Comparison of ENCODE assay signal across 8 mouse cellular contexts in the genomic region with DNA sequence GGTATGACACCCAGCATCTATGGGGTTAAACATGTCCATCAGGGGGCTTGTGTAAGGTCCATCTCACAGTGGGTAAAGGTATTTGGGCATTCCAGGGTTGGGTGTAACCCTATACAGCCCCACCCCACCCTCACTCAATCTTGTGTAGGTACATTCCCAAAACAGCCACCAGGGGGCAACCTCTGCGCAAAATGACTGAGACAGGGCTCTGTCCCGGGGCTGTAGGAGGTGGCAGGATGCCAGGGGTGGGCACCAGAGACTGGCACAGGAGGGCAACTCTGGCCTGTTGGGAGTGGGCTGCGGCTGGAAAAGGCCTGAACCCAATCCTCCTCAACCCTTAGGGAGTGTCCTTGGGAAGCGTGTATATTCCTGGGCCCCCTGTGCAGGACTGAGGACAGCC. TPM values are rescaled to one million over a fixed set of nuclear protein-coding genes. Genes with fewer than 3 reads are reported as not detected.
DNase-seq lines count a peak whose midpoint lies in the region; ATAC-seq and TF ChIP-seq lines count a peak whose summit lies in the region.

No protein-coding gene starts in this region.

- no peak overlapping the region for H3K4me2 ChIP-seq in heart, embryonic 11.5 days

- TF ChIP-seq CTCF in spleen, adult 2 months (IDR thresholded peaks at IDR 0.05; ENCODE audit: extremely low read depth, insufficient read depth, insufficient read length, insufficient replicate concordance): peak; percentile 82; the same call in 1 of the 2 replicates

- peaks cover 29% of the 10 kb centered on the region for H3K4me1 ChIP-seq in heart, embryonic 11.5 days (ENCODE audit: control insufficient read depth, insufficient read depth, low read length)
- H3K4me1 ChIP-seq in spleen, adult 2 months (ENCODE audit: control insufficient read depth, insufficient read depth, insufficient read length): peaks cover 11% of the 10 kb centered on the region

- 9% methylated on average over 4 of the region's 4 CpGs for WGBS in heart, embryonic 11.5 days (ENCODE audit: insufficient replicate concordance)
- 18% methylated on average over 4 of the region's 4 CpGs for WGBS in spleen, adult 2 months

- H3K27ac ChIP-seq in heart, embryonic 11.5 days (ENCODE audit: low read depth, low read length): no peak overlapping the region
- H3K27ac ChIP-seq in spleen, adult 2 months (ENCODE audit: insufficient read depth, low read length): no peak overlapping the region

- no peak overlapping the region for H3K4me3 ChIP-seq in heart, embryonic 11.5 days (ENCODE audit: low read depth, low read length)
- no peak overlapping the region for H3K4me3 ChIP-seq in spleen, adult 2 months (ENCODE audit: extremely low read depth, insufficient read depth, insufficient read length)

- no peak for TF ChIP-seq POLR2A in spleen, adult 2 months (IDR thresholded peaks at IDR 0.05; ENCODE audit: low read depth, low read length)

- H3K9me3 ChIP-seq in heart, embryonic 11.5 days (replicated peaks; ENCODE audit: control insufficient read depth, low read length): no peaks in the 10 kb centered on the region

- peak; percentile 63 to 85 for DNase-seq in heart, adult 18-20 months
- DNase-seq in ZHBTc4 (ENCODE audit: low read depth, low spot score): peak; percentile 87
- DNase-seq in layer of hippocampus, postnatal 10 days (ENCODE audit: low spot score in 2 of 2): peak; percentile 77 to 81
- peak; percentile 45 to 68 for DNase-seq in spleen, adult 2 months (ENCODE audit: low read depth in 1 of 2, low spot score in 2 of 2)

- no peak overlapping the region for H3K9ac ChIP-seq in heart, embryonic 11.5 days (ENCODE audit: low read depth, low read length)

- ATAC-seq in heart, embryonic 11.5 days (replicated peaks; ENCODE audit: insufficient number of reproducible peaks, low FRiP score, low TSS enrichment): no peak
- ATAC-seq in common myeloid progenitor, adult 5-6 weeks (replicated peaks; ENCODE audit: low read depth, poor library complexity, severe bottlenecking): peak; percentile 66
- peak; percentile 56 for ATAC-seq in granulocyte monocyte progenitor cell, adult 5-6 weeks (replicated peaks; ENCODE audit: poor library complexity, severe bottlenecking)
- peak; percentile 64 for ATAC-seq in megakaryocyte-erythroid progenitor cell, adult 5-6 weeks (replicated peaks; ENCODE audit: low FRiP score, low TSS enrichment, poor library complexity, severe bottlenecking)

- peaks cover 38% of the 10 kb centered on the region for H3K27me3 ChIP-seq in heart, embryonic 11.5 days (ENCODE audit: control insufficient read depth, insufficient read depth, low read length)
- H3K27me3 ChIP-seq in spleen, adult 2 months (ENCODE audit: control insufficient read depth, insufficient read depth, low read length): peaks cover 9% of the 10 kb centered on the region

- no peaks in the 10 kb centered on the region for H3K36me3 ChIP-seq in heart, embryonic 11.5 days (ENCODE audit: control insufficient read depth, insufficient read depth, low read length)
- no peaks in the 10 kb centered on the region for H3K36me3 ChIP-seq in spleen, adult 2 months (ENCODE audit: control insufficient read depth, insufficient read depth, low read length)

RNA-seq across cellular contexts. Expression of a gene that starts 2.0 kb away (rescaled TPM):
- 10 to 100 TPM; 15.3 to 16.6 TPM for total RNA-seq in heart, adult 18-20 months (2021)
- 0.63 and 0.79 TPM in 2 replicates for polyA plus RNA-seq in heart, embryonic 11.5 days (2014; fragmentation: Nextera tagmentation; extraction: Ambion mirVana)
- total RNA-seq in common myeloid progenitor, adult 5-6 weeks (2017): not detected in 2 replicates
- not detected in 2 replicates for total RNA-seq in granulocyte monocyte progenitor cell, adult 5-6 weeks (2014; fragmentation: Nextera tagmentation)
- not detected in 2 replicates for total RNA-seq in granulocyte monocyte progenitor cell, adult 5-6 weeks (2017)
- total RNA-seq in layer of hippocampus, postnatal 10 days (2021): 10 to 100 TPM; 11.8 to 17.1 TPM
- not detected in 2 replicates for total RNA-seq in megakaryocyte-erythroid progenitor cell, adult 5-6 weeks (2014; fragmentation: Nextera tagmentation)
- total RNA-seq in megakaryocyte-erythroid progenitor cell, adult 5-6 weeks (2017): not detected in 2 replicates
- 0.46 and 0.83 TPM in 2 replicates for polyA plus RNA-seq in spleen, adult 2 months (2012; rRNA removed)

RNA-seq across cellular contexts. Expression of a gene that starts 8.3 kb away (rescaled TPM):
- 1 to 10 TPM; 2.0 to 2.2 TPM for total RNA-seq in heart, adult 18-20 months (2021)
- 11.5 and 13.0 TPM in 2 replicates for polyA plus RNA-seq in heart, embryonic 11.5 days (2014; fragmentation: Nextera tagmentation; extraction: Ambion mirVana)
- total RNA-seq in common myeloid progenitor, adult 5-6 weeks (2017): 0.18 TPM in 1 of 2 replicates, not detected in the other
- 1.7 and 2.4 TPM in 2 replicates for total RNA-seq in granulocyte monocyte progenitor cell, adult 5-6 weeks (2014; fragmentation: Nextera tagmentation)
- 0.30 and 1.2 TPM in 2 replicates for total RNA-seq in granulocyte monocyte progenitor cell, adult 5-6 weeks (2017)
- 10 to 100 TPM; 12.3 to 15.5 TPM for total RNA-seq in layer of hippocampus, postnatal 10 days (2021)
- total RNA-seq in megakaryocyte-erythroid progenitor cell, adult 5-6 weeks (2014; fragmentation: Nextera tagmentation): 0.74 and 1.2 TPM in 2 replicates
- total RNA-seq in megakaryocyte-erythroid progenitor cell, adult 5-6 weeks (2017): 0.08 TPM in 1 of 2 replicates, not detected in the other
- 0.83 and 1.1 TPM in 2 replicates for polyA plus RNA-seq in spleen, adult 2 months (2012; rRNA removed)

RNA-seq across cellular contexts. Expression of a gene that starts 28.7 kb away (rescaled TPM):
- 1 to 10 TPM; 5.1 to 5.6 TPM for total RNA-seq in heart, adult 18-20 months (2021)
- polyA plus RNA-seq in heart, embryonic 11.5 days (2014; fragmentation: Nextera tagmentation; extraction: Ambion mirVana): 61.5 and 62.8 TPM in 2 replicates
- total RNA-seq in common myeloid progenitor, adult 5-6 weeks (2017): 59.4 and 64.7 TPM in 2 replicates
- 65.6 and 66.5 TPM in 2 replicates for total RNA-seq in granulocyte monocyte progenitor cell, adult 5-6 weeks (2014; fragmentation: Nextera tagmentation)
- total RNA-seq in granulocyte monocyte progenitor cell, adult 5-6 weeks (2017): 61.9 and 64.3 TPM in 2 replicates
- 10 to 100 TPM in 1 of 2 experiments, 1 to 10 TPM in 1; 8.8 to 13.0 TPM for total RNA-seq in layer of hippocampus, postnatal 10 days (2021)
- 71.1 and 82.7 TPM in 2 replicates for total RNA-seq in megakaryocyte-erythroid progenitor cell, adult 5-6 weeks (2014; fragmentation: Nextera tagmentation)
- total RNA-seq in megakaryocyte-erythroid progenitor cell, adult 5-6 weeks (2017): 47.3 and 52.4 TPM in 2 replicates
- polyA plus RNA-seq in spleen, adult 2 months (2012; rRNA removed): 30.4 and 34.0 TPM in 2 replicates

RNA-seq across cellular contexts. Expression of a gene that starts 40.0 kb away (rescaled TPM):
- total RNA-seq in heart, adult 18-20 months (2021): 1 to 10 TPM; 6.0 to 7.8 TPM
- 1.5 and 1.7 TPM in 2 replicates for polyA plus RNA-seq in heart, embryonic 11.5 days (2014; fragmentation: Nextera tagmentation; extraction: Ambion mirVana)
- total RNA-seq in common myeloid progenitor, adult 5-6 weeks (2017): 4.6 and 8.0 TPM in 2 replicates
- 39.4 and 92.1 TPM in 2 replicates for total RNA-seq in granulocyte monocyte progenitor cell, adult 5-6 weeks (2014; fragmentation: Nextera tagmentation)
- total RNA-seq in granulocyte monocyte progenitor cell, adult 5-6 weeks (2017): 21.1 and 25.4 TPM in 2 replicates
- 10 to 100 TPM in 1 of 2 experiments, 1 to 10 TPM in 1; 9.2 to 11.7 TPM for total RNA-seq in layer of hippocampus, postnatal 10 days (2021)
- total RNA-seq in megakaryocyte-erythroid progenitor cell, adult 5-6 weeks (2014; fragmentation: Nextera tagmentation): 1.2 TPM in 1 of 2 replicates, not detected in the other
- 0.14 and 0.46 TPM in 2 replicates for total RNA-seq in megakaryocyte-erythroid progenitor cell, adult 5-6 weeks (2017)
- polyA plus RNA-seq in spleen, adult 2 months (2012; rRNA removed): 332 and 401 TPM in 2 replicates

Comparison
In these comparisons a context has a peak if more than half of its experiments do, and no peak if none do; other contexts are left out.
1. RNA of a gene that starts 2.0 kb away (total RNA-seq): 11.8 to 17.1 TPM in layer of hippocampus, postnatal 10 days and 15.3 to 16.6 TPM in heart, adult 18-20 months; not detected in common myeloid progenitor, adult 5-6 weeks, not detected in granulocyte monocyte progenitor cell, adult 5-6 weeks and not detected in megakaryocyte-erythroid progenitor cell, adult 5-6 weeks; every median in the first group is over 10 times any median in the second.
2. Peak in every context shown above with its lines, with median percentiles within 50 percentile points of each other: DNase-seq.